Mouse (Mus musculus) kidney, adult 2 months (tissue): ENCODE measurements around the gene Olfr125.

Source experiments
- CTCF ChIP-seq: fragments of 200-500 bp; conservative IDR thresholded peaks from 2 replicates; pipeline ENCODE4 v1.5.1; 2011; ENCODE audit warnings: low read depth, mild to moderate bottlenecking, control low read depth, low read length, moderate library complexity, mixed read lengths; ENCODE audit not compliant: insufficient read depth, insufficient read length
- POLR2A ChIP-seq: fragments of 200-500 bp; IDR thresholded peaks from one replicate; pipeline ENCODE4 v1.6.1; 2011; ENCODE audit warnings: low read depth, low read length, control low read depth

- TF ChIP-seq POLR2A (no peak), CTCF (no peak)
Measured at GRCm38 (mm10) chr17:37869676-37870205, 37.0 kb downstream of the Olfr125 start.
